Mouse (Mus musculus) small intestine, adult 2 months (tissue): ENCODE measurements around the gene Fzd2.

Experiments used
- CTCF ChIP-seq: fragments of 200-500 bp; IDR thresholded peaks from 2 replicates; pipeline ENCODE4 v1.5.1; 2012; ENCODE audit warnings: low read depth, mild to moderate bottlenecking, control low read depth, inconsistent platforms, low read length, moderate library complexity, mixed read lengths; ENCODE audit not compliant: insufficient replicate concordance, insufficient read length; ENCODE audit errors: extremely low read depth
- POLR2A ChIP-seq: fragments of 200-500 bp; IDR thresholded peaks from 2 replicates; pipeline ENCODE4 v1.6.1; 2012; ENCODE audit warnings: low read depth, mild to moderate bottlenecking, control low read depth, inconsistent platforms, low read length, moderate library complexity

DNA sequence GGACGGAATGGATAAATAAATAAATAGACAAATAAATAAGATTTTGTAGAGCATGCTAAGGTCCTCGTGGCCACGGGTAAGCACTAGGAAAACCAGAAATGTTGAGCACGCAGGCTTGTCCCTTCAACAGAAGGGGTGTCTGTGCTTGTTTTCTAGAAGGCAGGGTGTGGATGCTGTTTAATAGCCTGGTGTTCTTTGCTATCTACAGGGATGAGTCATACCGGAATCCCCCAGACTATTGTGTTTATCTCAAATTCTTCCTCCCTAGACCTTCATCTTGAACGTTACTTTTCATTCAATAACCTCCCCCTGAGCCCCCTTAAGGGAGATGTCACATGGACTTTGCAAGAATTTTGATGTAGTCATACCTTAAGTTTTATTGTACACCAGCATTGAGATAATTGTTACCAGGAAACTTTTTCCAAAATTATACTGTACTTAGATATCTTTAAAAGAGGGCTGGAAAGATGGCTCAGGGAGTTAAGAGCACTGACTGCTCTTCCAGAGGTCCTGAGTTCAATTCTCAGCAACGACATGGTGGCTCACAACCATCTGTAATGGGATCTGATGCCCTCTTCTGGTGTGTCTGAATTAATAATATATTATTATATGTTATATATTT, 35.3 kb upstream of the Fzd2 start:
- TF ChIP-seq POLR2A (no peak), CTCF (no peak)
